Mouse (Mus musculus): ENCODE results near the gene Tesk1.
"Not testable (repeated sequence)": the region's sequence is repeated elsewhere in the genome, so short reads cannot be mapped to it uniquely, and the experiment has no call there.

The Tesk1 gene

GRCm38 (mm10) chr4:43454041-43454836 is 12.5 kb downstream of the Tesk1 start, which contains the start of gene Cd72:
Gene Cd72, minus strand, starts transcription at chr4:43454628.
- DNase-seq (ENCODE audit: low spot score) = peak; percentile 21

- no peak for DNase-seq (ENCODE audit: low spot score)
Observed at GRCm38 (mm10) chr4:43456470-43456869, 14.7 kb downstream of the Tesk1 start.

GRCm38 (mm10) chr4:43457124-43457523 is 15.4 kb downstream of the Tesk1 start:
- DNase-seq (ENCODE audit: low spot score) = no peak

- DNase-seq (ENCODE audit: low spot score) = no peak
Observed at GRCm38 (mm10) chr4:43463102-43463501, 21.4 kb downstream of the Tesk1 start.

- no peak for DNase-seq (ENCODE audit: low spot score)
Observed at GRCm38 (mm10) chr4:43465935-43466334, 24.2 kb downstream of the Tesk1 start.

- no peak for DNase-seq (ENCODE audit: low spot score)
Observed at GRCm38 (mm10) chr4:43466872-43467271, 25.1 kb downstream of the Tesk1 start.

GRCm38 (mm10) chr4:43470301-43470700 is 28.6 kb downstream of the Tesk1 start:
- DNase-seq (ENCODE audit: low spot score) = no peak

GRCm38 (mm10) chr4:43473636-43474035 is 31.9 kb downstream of the Tesk1 start:
- no peak for DNase-seq (ENCODE audit: low spot score)

GRCm38 (mm10) chr4:43476604-43477003 is 34.9 kb downstream of the Tesk1 start:
- DNase-seq (ENCODE audit: low spot score) = no peak

- peak; percentile 97 for DNase-seq (ENCODE audit: low spot score)
Observed at GRCm38 (mm10) chr4:43477857-43478533, 36.3 kb downstream of the Tesk1 start.

- DNase-seq (ENCODE audit: low spot score) = no peak
Observed at GRCm38 (mm10) chr4:43478534-43478858, 36.8 kb downstream of the Tesk1 start.

- DNase-seq (ENCODE audit: low spot score) = peak; percentile 82
Observed at GRCm38 (mm10) chr4:43478906-43479832, 37.4 kb downstream of the Tesk1 start.

GRCm38 (mm10) chr4:43480985-43481384 is 39.2 kb downstream of the Tesk1 start:
- DNase-seq (ENCODE audit: low spot score) = no peak

GRCm38 (mm10) chr4:43481894-43482456 is 40.2 kb downstream of the Tesk1 start:
- no peak for DNase-seq (ENCODE audit: low spot score)

- DNase-seq (ENCODE audit: low spot score) = no peak
Observed at GRCm38 (mm10) chr4:43482591-43482990, 40.9 kb downstream of the Tesk1 start.

GRCm38 (mm10) chr4:43483535-43484091 is 41.9 kb downstream of the Tesk1 start, which contains the start of gene Sit1:
Gene Sit1, minus strand, starts transcription at chr4:43483734.
- DNase-seq (ENCODE audit: low spot score) = no peak

- DNase-seq (ENCODE audit: low spot score) = not testable (repeated sequence)
Observed at GRCm38 (mm10) chr4:43485666-43486065, 43.9 kb downstream of the Tesk1 start.

- no peak for DNase-seq (ENCODE audit: low spot score)
Observed at GRCm38 (mm10) chr4:43489611-43490010, 47.9 kb downstream of the Tesk1 start.

- no peak for DNase-seq (ENCODE audit: low spot score)
Observed at GRCm38 (mm10) chr4:43490801-43491200, 49.1 kb downstream of the Tesk1 start.

GRCm38 (mm10) chr4:43492101-43492820 is 50.5 kb downstream of the Tesk1 start:
- DNase-seq (ENCODE audit: low spot score) = no peak

GRCm38 (mm10) chr4:43492821-43493185 is 51.1 kb downstream of the Tesk1 start, which contains the start of gene Ccdc107:
Gene Ccdc107, plus strand, starts transcription at chr4:43492900.
- peak; percentile 95 for DNase-seq (ENCODE audit: low spot score)

Data from embryo, embryonic 10 days (tissue).